Mouse (Mus musculus): ENCODE measurements around the gene Lrch4. TPM values are rescaled to one million over a fixed set of nuclear protein-coding genes. Genes with fewer than 3 reads are reported as not detected.
A peak's percentile ranks its signal among the peaks of the same experiment; 100 is the strongest.

The Lrch4 gene
- polyA plus RNA-seq, 2 experiments, result 13.9 to 21.7 TPM

DNA sequence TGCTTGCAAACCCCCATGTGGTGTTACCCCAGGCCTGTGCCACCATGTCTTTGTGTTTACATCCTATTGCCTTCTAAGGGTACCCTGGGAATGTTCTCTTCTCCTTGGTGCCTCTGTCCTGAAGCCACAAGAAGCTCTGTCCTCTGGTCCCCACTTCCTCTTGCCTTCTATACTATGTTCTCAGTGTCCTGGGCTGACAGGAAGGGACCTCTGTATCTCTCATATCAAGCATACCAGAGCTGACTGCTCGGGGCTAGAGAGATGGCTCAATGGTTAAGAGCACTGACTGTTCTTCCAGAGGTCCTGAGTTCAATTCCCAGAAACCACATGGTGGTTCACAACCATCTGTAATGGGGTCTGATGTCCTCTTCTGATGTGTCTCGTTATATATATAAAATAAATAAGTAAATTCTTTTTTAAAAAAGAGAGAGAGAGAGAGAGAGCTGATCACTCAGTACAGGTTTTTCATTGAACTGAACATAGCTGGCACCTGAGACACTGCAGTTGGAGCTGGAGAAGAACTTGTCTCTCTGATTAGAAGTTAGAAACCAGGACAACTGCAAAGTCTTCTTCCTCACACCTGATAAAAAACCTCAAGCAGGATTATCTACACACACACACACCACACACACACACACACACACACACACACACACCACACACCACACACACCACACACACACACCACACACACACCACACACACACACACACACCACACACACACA is 30.7 kb upstream of the Lrch4 start:
- 16% methylated on average over 2 of the region's 2 CpGs for WGBS (ENCODE audit: insufficient replicate concordance)
- H3K36me3 ChIP-seq (replicated peaks; ENCODE audit: control insufficient read depth, insufficient read depth, low read depth), result no peaks in the 10 kb centered on the region
- TF ChIP-seq EP300 (IDR thresholded peaks at IDR 0.05; ENCODE audit: low read depth) (0 out of 2 replicates have a peak, but pooled peaks have one; percentile 8), CTCF (IDR thresholded peaks at IDR 0.05; ENCODE audit: low read depth) (no peak)
- peaks cover 23 to 38% of the 10 kb centered on the region in 2 experiments for H3K4me1 ChIP-seq (replicated peaks; ENCODE audit: control insufficient read depth in 2 of 2, insufficient read depth in 2 of 2, low read length in 1 of 2)
- no peak for ATAC-seq (ENCODE audit: insufficient read depth)
- H3K9me3 ChIP-seq (ENCODE audit: control insufficient read depth, low read length), result no peaks in the 10 kb centered on the region
- DNase-seq (ENCODE audit: low read depth in 3 of 3, low spot score in 3 of 3), result no peak
- no peaks in the 10 kb centered on the region for H3K27me3 ChIP-seq (ENCODE audit: control insufficient read depth, insufficient read depth, low read length)
- no peak overlapping the region for H3K4me2 ChIP-seq (ENCODE audit: low read depth)
- no peak overlapping the region for H3K27ac ChIP-seq
- no peak overlapping the region; a peak in 1 of 4 replicates for H3K4me3 ChIP-seq (ENCODE audit: insufficient read depth in 1 of 2, low read depth in 2 of 2, low read length in 2 of 2)
- no peak overlapping the region for H3K9ac ChIP-seq (replicated peaks)

DNA sequence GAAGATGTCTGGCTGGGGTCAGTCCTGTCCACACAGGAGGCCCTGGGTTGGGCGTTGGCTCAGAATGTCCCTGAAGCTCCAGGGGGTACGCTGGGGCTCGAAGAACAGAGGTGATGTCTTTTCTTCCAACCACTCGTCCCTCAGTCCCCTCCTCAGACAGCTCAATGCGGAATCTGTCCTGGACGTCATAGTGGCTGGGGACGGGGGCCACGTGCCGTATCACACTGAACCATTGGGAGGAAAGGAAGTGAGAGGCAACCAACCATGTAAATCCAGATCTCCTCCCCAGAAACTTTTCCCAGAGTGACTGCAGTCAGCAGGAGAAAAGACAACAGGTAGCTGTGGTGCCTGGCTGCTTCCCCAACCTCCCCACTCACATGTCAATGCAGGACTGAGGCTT is 29.3 kb upstream of the Lrch4 start:
- ATAC-seq (ENCODE audit: insufficient read depth) (no peak), DNase-seq (ENCODE audit: low read depth in 3 of 3, low spot score in 3 of 3) (no peak)
- peak overlapping the region; percentile 89 for H3K9ac ChIP-seq (replicated peaks)
- 29% methylated on average over 9 of the region's 9 CpGs for WGBS (ENCODE audit: insufficient replicate concordance)
- TF ChIP-seq CTCF (IDR thresholded peaks at IDR 0.05; ENCODE audit: low read depth) (no peak), EP300 (IDR thresholded peaks at IDR 0.05; ENCODE audit: low read depth) (no peak)
- H3K4me2 ChIP-seq (ENCODE audit: low read depth), result peak overlapping the region; percentile 99
- no peaks in the 10 kb centered on the region for H3K36me3 ChIP-seq (replicated peaks; ENCODE audit: control insufficient read depth, insufficient read depth, low read depth)
- H3K9me3 ChIP-seq (ENCODE audit: control insufficient read depth, low read length), result no peaks in the 10 kb centered on the region
- H3K27ac ChIP-seq, result peak overlapping the region; percentile 59
- no peaks in the 10 kb centered on the region for H3K27me3 ChIP-seq (ENCODE audit: control insufficient read depth, insufficient read depth, low read length)
- H3K4me3 ChIP-seq (ENCODE audit: insufficient read depth in 1 of 2, low read depth in 2 of 2, low read length in 2 of 2), result peak overlapping the region; percentile 80 to 100
- peaks cover 23 to 38% of the 10 kb centered on the region in 2 experiments for H3K4me1 ChIP-seq (replicated peaks; ENCODE audit: control insufficient read depth in 2 of 2, insufficient read depth in 2 of 2, low read length in 1 of 2)

DNA sequence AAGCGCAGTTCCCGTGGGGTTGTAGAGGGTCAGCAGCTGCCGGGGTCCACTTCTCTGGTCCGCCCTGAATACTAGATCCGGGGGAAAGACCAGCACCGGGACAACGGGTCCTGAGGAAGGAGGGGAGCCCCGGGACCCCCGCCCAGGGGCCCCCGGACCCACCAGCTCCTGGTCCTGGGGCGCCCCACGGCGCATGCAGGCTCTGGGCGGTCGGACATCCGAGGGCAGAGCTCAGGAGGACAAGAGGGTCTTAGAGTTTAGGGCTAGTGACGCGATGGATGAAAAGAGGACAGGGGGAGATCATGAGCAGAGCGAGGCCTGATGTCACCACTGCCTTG is 28.7 kb upstream of the Lrch4 start:
- WGBS (ENCODE audit: insufficient replicate concordance), result 1% methylated on average over 19 of the region's 19 CpGs
- H3K4me1 ChIP-seq (replicated peaks; ENCODE audit: control insufficient read depth in 2 of 2, insufficient read depth in 2 of 2, low read length in 1 of 2), result peaks cover 27 to 42% of the 10 kb centered on the region in 2 experiments

DNA sequence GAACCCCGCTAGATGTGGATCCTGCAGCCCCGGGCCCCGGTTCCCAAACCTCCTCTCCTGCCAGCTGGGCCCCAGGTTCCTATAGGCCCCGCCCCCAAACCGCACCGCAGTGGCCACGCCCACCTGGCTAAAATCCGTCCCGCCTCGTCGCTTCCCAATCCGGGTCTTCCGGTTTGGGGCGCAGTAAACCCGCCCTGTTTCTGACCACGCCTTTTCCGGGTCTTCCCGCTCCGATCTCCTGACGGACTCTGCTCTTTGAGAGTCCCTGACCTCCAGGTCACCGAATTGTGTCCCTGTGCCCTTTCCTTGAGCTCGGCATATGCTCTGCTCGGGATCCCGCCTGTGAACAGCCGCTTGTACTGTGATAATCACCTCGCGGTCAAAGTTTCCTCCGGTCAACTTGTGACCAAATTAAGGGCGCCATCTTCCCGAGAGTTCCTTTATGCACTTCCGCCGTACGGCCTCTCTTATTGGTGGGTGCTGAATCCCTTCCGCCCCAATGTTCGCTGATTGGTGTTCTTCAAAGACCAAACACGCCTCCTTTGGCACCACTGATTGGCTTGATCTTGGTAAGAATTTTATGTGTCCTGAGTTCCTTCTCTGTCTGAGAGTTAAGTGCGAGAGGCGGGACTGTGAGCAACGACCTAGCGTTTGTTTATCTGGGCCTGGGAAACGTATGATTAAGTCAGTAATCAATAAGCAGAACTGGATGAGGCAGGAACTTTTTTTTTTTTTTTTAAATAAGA is 28.1 kb upstream of the Lrch4 start, which contains the start of gene Mospd3:
TSS of gene Mospd3 (minus strand) at position 440 of the 746 bp plus-strand sequence.
- WGBS (ENCODE audit: insufficient replicate concordance), result under 1% methylated on average over 41 of the region's 41 CpGs
- Histone ChIP-seq H3K27ac (peak within 1 kb of the TSS; percentile 92), H3K27me3 (ENCODE audit: control insufficient read depth, insufficient read depth, low read length) (no peaks in the 10 kb centered on the region), H3K36me3 (replicated peaks; ENCODE audit: control insufficient read depth, insufficient read depth, low read depth) (no peaks in the 10 kb centered on the region), H3K9me3 (ENCODE audit: control insufficient read depth, low read length) (no peaks in the 10 kb centered on the region), H3K4me3 (ENCODE audit: insufficient read depth in 1 of 2, low read depth in 2 of 2, low read length in 2 of 2) (peak within 1 kb of the TSS; percentile 80 to 100), H3K4me2 (ENCODE audit: low read depth) (peak within 1 kb of the TSS; percentile 99), H3K4me1 (replicated peaks; ENCODE audit: control insufficient read depth in 2 of 2, insufficient read depth in 2 of 2, low read length in 1 of 2) (peaks cover 31 to 46% of the 10 kb centered on the region in 2 experiments), H3K9ac (replicated peaks) (peak within 1 kb of the TSS; percentile 89)
- DNase-seq (ENCODE audit: low read depth in 3 of 3, low spot score in 3 of 3), result peak; percentile 99
- ATAC-seq (ENCODE audit: insufficient read depth), result peak; percentile 94
- TF ChIP-seq EP300 (IDR thresholded peaks at IDR 0.05; ENCODE audit: low read depth) (no peak), CTCF (IDR thresholded peaks at IDR 0.05; ENCODE audit: low read depth) (no peak; the same call in 1 of the 2 replicates)

More for the DNA sequence above, 28.7 kb upstream of the Lrch4 start:
- H3K36me3 ChIP-seq (replicated peaks; ENCODE audit: control insufficient read depth, insufficient read depth, low read depth), result no peaks in the 10 kb centered on the region
- peak; percentile 42 for ATAC-seq (ENCODE audit: insufficient read depth)
- H3K4me3 ChIP-seq (ENCODE audit: insufficient read depth in 1 of 2, low read depth in 2 of 2, low read length in 2 of 2), result peak overlapping the region; percentile 80 to 100
- no peaks in the 10 kb centered on the region for H3K27me3 ChIP-seq (ENCODE audit: control insufficient read depth, insufficient read depth, low read length)
- peak overlapping the region; percentile 89 for H3K9ac ChIP-seq (replicated peaks)
- peak overlapping the region; percentile 59 for H3K27ac ChIP-seq
- H3K9me3 ChIP-seq (ENCODE audit: control insufficient read depth, low read length), result no peaks in the 10 kb centered on the region
- peak overlapping the region; percentile 99 for H3K4me2 ChIP-seq (ENCODE audit: low read depth)
- TF ChIP-seq EP300 (IDR thresholded peaks at IDR 0.05; ENCODE audit: low read depth) (no peak), CTCF (IDR thresholded peaks at IDR 0.05; ENCODE audit: low read depth) (0 out of 2 replicates have a peak, but pooled peaks have one; percentile 4)
- DNase-seq (ENCODE audit: low read depth in 3 of 3, low spot score in 3 of 3), result no peak

DNA sequence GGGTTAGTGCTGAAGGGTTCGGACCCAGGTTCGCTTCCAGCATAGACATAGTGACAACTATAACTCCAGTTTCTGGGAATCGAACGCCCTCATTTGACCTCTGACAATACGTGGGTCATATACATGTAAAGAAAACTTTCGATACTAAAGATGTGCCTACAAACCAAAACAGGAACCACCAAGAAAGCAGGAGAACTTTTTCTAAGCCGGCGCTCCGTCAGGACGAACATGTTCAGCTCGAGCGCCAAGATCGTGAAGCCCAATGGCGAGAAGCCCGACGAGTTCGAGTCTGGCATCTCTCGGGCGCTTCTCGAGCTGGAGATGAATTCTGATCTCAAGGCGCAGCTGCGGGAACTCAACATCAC is 27.6 kb upstream of the Lrch4 start:
- Histone ChIP-seq H3K9ac (replicated peaks) (peak overlapping the region; percentile 89), H3K36me3 (replicated peaks; ENCODE audit: control insufficient read depth, insufficient read depth, low read depth) (no peaks in the 10 kb centered on the region), H3K4me3 (ENCODE audit: insufficient read depth in 1 of 2, low read depth in 2 of 2, low read length in 2 of 2) (peak overlapping the region; percentile 80 to 88), H3K9me3 (ENCODE audit: control insufficient read depth, low read length) (no peaks in the 10 kb centered on the region), H3K27ac (peak overlapping the region; percentile 92), H3K27me3 (ENCODE audit: control insufficient read depth, insufficient read depth, low read length) (no peaks in the 10 kb centered on the region), H3K4me1 (replicated peaks; ENCODE audit: control insufficient read depth in 2 of 2, insufficient read depth in 2 of 2, low read length in 1 of 2) (peaks cover 35 to 45% of the 10 kb centered on the region in 2 experiments), H3K4me2 (ENCODE audit: low read depth) (peak overlapping the region; percentile 99)
- ATAC-seq (ENCODE audit: insufficient read depth), result no peak
- TF ChIP-seq CTCF (IDR thresholded peaks at IDR 0.05; ENCODE audit: low read depth), result no peak
- no peak for TF ChIP-seq EP300 (IDR thresholded peaks at IDR 0.05; ENCODE audit: low read depth)
- WGBS (ENCODE audit: insufficient replicate concordance), result under 1% methylated on average over 22 of the region's 22 CpGs
- DNase-seq (ENCODE audit: low read depth in 3 of 3, low spot score in 3 of 3), result no peak
